Mouse (Mus musculus): ENCODE measurements at regions not wholly inside any gene's neighbourhood (a gene's known extent, or its start where the extent isn't known, plus 50 kb on each side); places are given as distances from the start of the nearest gene placed in this dataset.

DNA sequence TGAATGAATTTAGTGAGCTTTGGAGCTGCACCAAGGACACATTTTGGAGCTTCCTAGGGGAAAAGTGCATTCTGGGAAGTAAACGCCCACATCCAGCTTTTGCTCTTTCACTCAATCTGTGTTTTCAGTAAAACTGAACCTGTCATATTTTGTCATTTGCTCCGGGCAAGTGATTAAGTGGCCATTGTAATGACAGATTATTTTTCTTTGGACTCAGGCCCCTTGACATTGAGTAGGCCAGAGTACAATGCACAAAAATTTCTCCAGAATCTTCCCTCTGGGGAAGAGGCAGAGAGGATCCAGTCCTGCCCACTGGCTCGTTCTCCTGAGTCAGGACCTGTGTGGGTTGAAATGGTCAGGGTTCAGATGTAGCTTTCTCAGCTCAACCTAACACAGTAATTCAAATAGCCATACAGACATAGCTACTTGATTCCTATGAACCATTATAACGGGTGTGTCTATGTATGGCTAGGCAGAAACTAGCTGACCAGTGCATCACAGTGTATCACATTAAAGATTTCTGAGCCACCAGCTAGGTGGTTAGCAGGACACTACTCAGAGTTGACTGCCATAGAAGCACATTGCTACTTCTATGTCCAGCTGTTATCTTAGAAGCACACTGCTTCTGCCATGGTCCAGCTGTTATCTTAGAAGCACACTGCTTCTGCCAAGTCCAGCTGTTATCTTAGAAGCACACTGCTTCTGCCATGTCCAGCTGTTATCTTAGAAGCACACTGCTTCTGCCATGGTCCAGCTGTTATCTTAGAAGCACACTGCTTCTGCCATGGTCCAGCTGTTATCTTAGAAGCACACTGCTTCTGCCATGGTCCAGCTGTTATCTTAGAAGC, 129.9 kb downstream of the Mtx2 start:
- no peak overlapping the region for H3K9ac ChIP-seq (ENCODE audit: low read depth, low read length)
- H3K4me2 ChIP-seq (ENCODE audit: low read depth, low read length): no peak overlapping the region
- H3K27me3 ChIP-seq (ENCODE audit: control insufficient read depth, insufficient read depth, low read depth, low read length): no peaks in the 10 kb centered on the region
- H3K36me3 ChIP-seq (ENCODE audit: control insufficient read depth, insufficient read depth): no peaks in the 10 kb centered on the region
- no peaks in the 10 kb centered on the region for H3K9me3 ChIP-seq (replicated peaks; ENCODE audit: control insufficient read depth, low read length)
- H3K4me1 ChIP-seq (ENCODE audit: control insufficient read depth, low read depth, low read length): no peaks in the 10 kb centered on the region
- no peak for ATAC-seq (ENCODE audit: low read depth)
- no peak overlapping the region for H3K4me3 ChIP-seq (ENCODE audit: low read depth, low read length)
- H3K27ac ChIP-seq (ENCODE audit: low read length): no peak overlapping the region
- 66% methylated on average over 4 of the region's 4 CpGs for WGBS (ENCODE audit: insufficient replicate concordance)

DNA sequence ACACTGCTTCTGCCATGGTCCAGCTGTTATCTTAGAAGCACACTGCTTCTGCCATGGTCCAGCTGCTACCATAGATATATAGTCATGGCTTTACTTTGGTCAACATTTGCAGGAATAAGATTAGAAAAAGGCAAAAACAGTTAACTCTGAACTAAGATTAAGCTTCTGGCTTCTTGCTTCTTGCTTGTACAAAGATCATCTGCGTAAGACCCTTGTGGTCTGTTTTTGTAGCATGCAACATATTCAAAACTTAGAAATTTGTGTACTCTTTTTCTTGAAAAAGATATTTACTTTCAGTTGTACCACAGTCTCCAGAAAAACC, 130.5 kb downstream of the Mtx2 start:
- Histone ChIP-seq H3K36me3 (ENCODE audit: control insufficient read depth, insufficient read depth) (no peaks in the 10 kb centered on the region), H3K4me2 (ENCODE audit: low read depth, low read length) (no peak overlapping the region), H3K9ac (ENCODE audit: low read depth, low read length) (no peak overlapping the region), H3K9me3 (replicated peaks; ENCODE audit: control insufficient read depth, low read length) (no peaks in the 10 kb centered on the region), H3K4me3 (ENCODE audit: low read depth, low read length) (no peak overlapping the region), H3K27ac (ENCODE audit: low read length) (no peak overlapping the region), H3K27me3 (ENCODE audit: control insufficient read depth, insufficient read depth, low read depth, low read length) (no peaks in the 10 kb centered on the region), H3K4me1 (ENCODE audit: control insufficient read depth, low read depth, low read length) (no peaks in the 10 kb centered on the region)
- 65% methylated on average over 1 of the region's 1 CpGs for WGBS (ENCODE audit: insufficient replicate concordance)
- ATAC-seq (ENCODE audit: low read depth): no peak

DNA sequence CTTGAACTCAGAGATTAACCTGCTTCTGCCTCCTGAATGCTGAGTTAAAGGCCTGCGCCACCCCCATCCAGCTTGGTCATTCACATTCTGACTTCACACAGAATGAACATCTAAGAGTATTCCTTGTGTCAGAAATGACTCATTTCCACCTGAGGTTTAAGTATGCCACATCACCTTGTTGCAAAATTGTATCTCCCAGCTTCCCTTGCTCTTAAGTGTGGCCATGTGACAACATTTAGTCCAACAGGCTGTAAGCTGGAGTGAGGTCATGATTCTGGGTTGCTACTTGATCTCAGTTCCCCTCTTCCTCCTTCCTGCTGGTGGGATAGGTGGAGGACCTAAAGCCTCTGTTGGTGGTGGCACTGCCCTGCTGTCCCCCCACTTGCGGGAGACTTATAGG, 131.0 kb downstream of the Mtx2 start:
- ATAC-seq (ENCODE audit: low read depth): no peak
- Histone ChIP-seq H3K4me1 (ENCODE audit: control insufficient read depth, low read depth, low read length) (no peaks in the 10 kb centered on the region), H3K27ac (ENCODE audit: low read length) (no peak overlapping the region), H3K9me3 (replicated peaks; ENCODE audit: control insufficient read depth, low read length) (no peaks in the 10 kb centered on the region), H3K4me2 (ENCODE audit: low read depth, low read length) (no peak overlapping the region), H3K27me3 (ENCODE audit: control insufficient read depth, insufficient read depth, low read depth, low read length) (no peaks in the 10 kb centered on the region), H3K9ac (ENCODE audit: low read depth, low read length) (no peak overlapping the region), H3K36me3 (ENCODE audit: control insufficient read depth, insufficient read depth) (no peaks in the 10 kb centered on the region), H3K4me3 (ENCODE audit: low read depth, low read length) (no peak overlapping the region)
- 81% methylated on average over 2 of the region's 2 CpGs for WGBS (ENCODE audit: insufficient replicate concordance)

DNA sequence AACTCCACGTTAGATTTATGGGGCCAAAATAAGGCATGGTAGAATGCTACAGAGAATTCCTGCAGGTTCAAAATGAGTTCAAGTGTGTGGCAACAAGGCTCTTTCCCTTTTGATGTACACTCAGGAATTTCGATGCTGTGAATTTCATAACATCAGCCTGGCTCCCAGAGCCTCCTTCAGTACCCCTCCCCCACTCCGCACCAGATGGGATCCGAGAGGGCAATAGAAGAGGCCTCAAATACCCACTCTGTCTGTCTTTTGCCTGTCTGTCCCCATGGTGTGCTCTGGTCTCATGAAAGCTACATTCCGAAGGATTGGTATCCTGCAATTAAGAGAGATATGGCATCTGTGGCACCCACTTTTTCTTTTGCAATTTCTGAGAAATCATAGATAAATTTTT, 134.3 kb downstream of the Mtx2 start:
- no peak for ATAC-seq (ENCODE audit: low read depth)
- WGBS (ENCODE audit: insufficient replicate concordance): 53% methylated on average over 5 of the region's 5 CpGs
- Histone ChIP-seq H3K36me3 (ENCODE audit: control insufficient read depth, insufficient read depth) (no peaks in the 10 kb centered on the region), H3K27ac (ENCODE audit: low read length) (no peak overlapping the region), H3K9me3 (replicated peaks; ENCODE audit: control insufficient read depth, low read length) (no peaks in the 10 kb centered on the region), H3K27me3 (ENCODE audit: control insufficient read depth, insufficient read depth, low read depth, low read length) (no peaks in the 10 kb centered on the region), H3K9ac (ENCODE audit: low read depth, low read length) (no peak overlapping the region), H3K4me3 (ENCODE audit: low read depth, low read length) (no peak overlapping the region), H3K4me2 (ENCODE audit: low read depth, low read length) (no peak overlapping the region), H3K4me1 (ENCODE audit: control insufficient read depth, low read depth, low read length) (no peaks in the 10 kb centered on the region)

DNA sequence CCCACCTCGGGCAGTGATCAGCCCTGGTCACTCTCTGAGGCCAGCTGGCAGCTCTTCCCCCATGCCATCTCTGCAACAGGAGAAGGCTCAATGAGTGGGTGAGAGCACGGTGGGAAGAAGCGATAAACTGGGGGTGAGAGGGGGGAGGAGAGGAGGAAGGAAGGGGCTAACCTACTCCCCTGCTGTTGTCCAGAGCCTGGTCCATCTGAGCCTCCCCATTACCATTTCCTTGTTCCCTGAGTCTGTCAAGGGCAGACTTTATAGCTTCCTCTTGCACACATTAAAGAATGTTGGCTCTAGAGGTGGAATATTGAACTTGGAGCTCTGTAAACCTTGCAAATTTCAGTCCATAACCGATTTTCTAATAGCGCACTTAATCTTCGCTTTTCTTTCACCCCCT, 136.8 kb downstream of the Mtx2 start:
- ATAC-seq (ENCODE audit: low read depth): no peak
- Histone ChIP-seq H3K27ac (ENCODE audit: low read length) (no peak overlapping the region), H3K4me2 (ENCODE audit: low read depth, low read length) (no peak overlapping the region), H3K9ac (ENCODE audit: low read depth, low read length) (no peak overlapping the region), H3K9me3 (replicated peaks; ENCODE audit: control insufficient read depth, low read length) (no peaks in the 10 kb centered on the region), H3K4me1 (ENCODE audit: control insufficient read depth, low read depth, low read length) (no peaks in the 10 kb centered on the region), H3K36me3 (ENCODE audit: control insufficient read depth, insufficient read depth) (no peaks in the 10 kb centered on the region), H3K4me3 (ENCODE audit: low read depth, low read length) (no peak overlapping the region), H3K27me3 (ENCODE audit: control insufficient read depth, insufficient read depth, low read depth, low read length) (peaks cover 10% of the 10 kb centered on the region)
- 54% methylated on average over 6 of the region's 6 CpGs for WGBS (ENCODE audit: insufficient replicate concordance)

DNA sequence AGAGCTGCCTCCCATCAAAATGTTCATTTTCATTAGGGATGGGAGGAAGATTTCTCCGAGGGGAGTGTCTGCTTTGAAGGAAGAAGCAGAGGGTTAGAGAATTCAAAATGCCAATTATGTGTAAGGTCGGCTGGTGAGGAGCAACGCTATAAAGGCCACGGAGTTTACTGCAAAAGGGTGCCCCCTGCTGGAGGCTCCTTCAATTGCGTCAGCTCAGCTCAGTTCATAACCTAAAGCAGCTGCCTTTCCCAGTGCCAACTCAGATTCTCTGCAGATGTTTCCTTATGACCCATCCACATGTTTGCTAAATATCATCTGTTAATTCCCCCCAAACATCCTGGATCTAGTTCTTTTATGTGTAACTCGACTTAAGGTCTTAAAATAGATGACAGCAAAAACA, 138.8 kb downstream of the Mtx2 start:
- H3K36me3 ChIP-seq (ENCODE audit: control insufficient read depth, insufficient read depth): no peaks in the 10 kb centered on the region
- H3K27me3 ChIP-seq (ENCODE audit: control insufficient read depth, insufficient read depth, low read depth, low read length): peaks cover 10% of the 10 kb centered on the region
- under 1% methylated on average over 6 of the region's 6 CpGs for WGBS (ENCODE audit: insufficient replicate concordance)
- no peak overlapping the region for H3K9ac ChIP-seq (ENCODE audit: low read depth, low read length)
- no peak overlapping the region for H3K27ac ChIP-seq (ENCODE audit: low read length)
- H3K9me3 ChIP-seq (replicated peaks; ENCODE audit: control insufficient read depth, low read length): no peaks in the 10 kb centered on the region
- H3K4me3 ChIP-seq (ENCODE audit: low read depth, low read length): no peak overlapping the region
- ATAC-seq (ENCODE audit: low read depth): no peak
- H3K4me2 ChIP-seq (ENCODE audit: low read depth, low read length): no peak overlapping the region
- H3K4me1 ChIP-seq (ENCODE audit: control insufficient read depth, low read depth, low read length): no peaks in the 10 kb centered on the region

DNA sequence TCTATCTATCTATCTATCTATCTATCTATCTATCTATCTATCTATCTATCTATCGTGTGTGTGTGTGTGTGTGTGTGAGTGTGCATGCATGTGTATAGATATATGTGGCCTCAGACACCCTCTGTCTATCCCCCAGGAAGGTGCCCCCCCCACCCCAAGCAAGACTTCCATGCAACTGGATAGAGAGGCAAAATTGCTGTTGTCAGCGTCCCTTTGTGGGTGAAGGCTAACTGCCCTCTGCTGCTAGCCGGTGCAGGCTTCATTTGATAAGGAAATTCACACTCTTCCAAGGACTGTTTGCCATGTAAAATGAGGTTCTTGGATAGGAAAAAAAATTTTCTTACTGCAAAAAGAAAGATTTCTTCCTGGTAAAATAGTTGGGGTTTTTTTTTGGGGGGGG, 139.4 kb downstream of the Mtx2 start:
- H3K4me3 ChIP-seq (ENCODE audit: low read depth, low read length): no peak overlapping the region

DNA sequence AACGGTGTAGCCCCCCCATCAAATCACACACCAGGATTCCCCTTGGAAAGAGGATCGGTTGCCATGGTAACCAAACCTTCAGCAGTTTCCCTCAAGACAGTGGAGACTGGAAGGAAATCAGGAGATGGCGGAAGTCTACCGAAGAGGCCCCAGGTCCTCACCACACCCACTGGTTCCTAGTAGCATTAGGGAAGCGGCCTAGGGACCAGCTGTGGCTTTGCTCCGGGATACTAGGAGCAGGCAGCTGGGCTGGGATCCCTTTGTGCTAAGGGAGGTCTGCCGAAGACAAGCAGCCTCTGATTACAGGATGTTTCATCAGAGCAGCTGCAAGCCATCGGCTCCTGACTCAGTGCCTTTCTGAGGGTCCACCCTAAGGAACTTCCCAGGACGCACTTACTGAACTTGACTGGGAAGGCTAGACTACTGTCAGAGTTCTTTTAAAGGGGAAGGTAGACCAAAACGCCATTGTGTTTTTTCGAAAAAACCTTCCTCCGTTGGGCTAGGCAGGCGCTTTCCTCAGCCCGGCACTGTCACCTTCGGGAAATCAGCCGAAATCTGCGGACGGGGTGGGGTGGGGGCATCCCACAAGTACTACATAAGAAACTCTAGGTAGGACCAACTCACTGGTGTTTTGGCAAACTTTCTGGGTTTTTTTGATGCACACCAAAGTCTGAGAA, 139.9 kb downstream of the Mtx2 start:
- H3K4me1 ChIP-seq (ENCODE audit: control insufficient read depth, low read depth, low read length): no peaks in the 10 kb centered on the region
- 32% methylated on average over 18 of the region's 18 CpGs for WGBS (ENCODE audit: insufficient replicate concordance)
- no peaks in the 10 kb centered on the region for H3K9me3 ChIP-seq (replicated peaks; ENCODE audit: control insufficient read depth, low read length)
- no peaks in the 10 kb centered on the region for H3K36me3 ChIP-seq (ENCODE audit: control insufficient read depth, insufficient read depth)
- no peak overlapping the region for H3K27ac ChIP-seq (ENCODE audit: low read length)
- no peak overlapping the region for H3K4me2 ChIP-seq (ENCODE audit: low read depth, low read length)
- no peak for ATAC-seq (ENCODE audit: low read depth)
- peaks cover 10% of the 10 kb centered on the region for H3K27me3 ChIP-seq (ENCODE audit: control insufficient read depth, insufficient read depth, low read depth, low read length)
- no peak overlapping the region for H3K4me3 ChIP-seq (ENCODE audit: low read depth, low read length)
- H3K9ac ChIP-seq (ENCODE audit: low read depth, low read length): no peak overlapping the region

More for the DNA sequence above, 139.4 kb downstream of the Mtx2 start:
- H3K27ac ChIP-seq (ENCODE audit: low read length): no peak overlapping the region
- no peaks in the 10 kb centered on the region for H3K4me1 ChIP-seq (ENCODE audit: control insufficient read depth, low read depth, low read length)
- H3K27me3 ChIP-seq (ENCODE audit: control insufficient read depth, insufficient read depth, low read depth, low read length): peaks cover 10% of the 10 kb centered on the region
- H3K9ac ChIP-seq (ENCODE audit: low read depth, low read length): no peak overlapping the region
- no peaks in the 10 kb centered on the region for H3K36me3 ChIP-seq (ENCODE audit: control insufficient read depth, insufficient read depth)
- no peak overlapping the region for H3K4me2 ChIP-seq (ENCODE audit: low read depth, low read length)
- WGBS (ENCODE audit: insufficient replicate concordance): 24% methylated on average over 3 of the region's 3 CpGs
- no peak for ATAC-seq (ENCODE audit: low read depth)
- H3K9me3 ChIP-seq (replicated peaks; ENCODE audit: control insufficient read depth, low read length): no peaks in the 10 kb centered on the region

DNA sequence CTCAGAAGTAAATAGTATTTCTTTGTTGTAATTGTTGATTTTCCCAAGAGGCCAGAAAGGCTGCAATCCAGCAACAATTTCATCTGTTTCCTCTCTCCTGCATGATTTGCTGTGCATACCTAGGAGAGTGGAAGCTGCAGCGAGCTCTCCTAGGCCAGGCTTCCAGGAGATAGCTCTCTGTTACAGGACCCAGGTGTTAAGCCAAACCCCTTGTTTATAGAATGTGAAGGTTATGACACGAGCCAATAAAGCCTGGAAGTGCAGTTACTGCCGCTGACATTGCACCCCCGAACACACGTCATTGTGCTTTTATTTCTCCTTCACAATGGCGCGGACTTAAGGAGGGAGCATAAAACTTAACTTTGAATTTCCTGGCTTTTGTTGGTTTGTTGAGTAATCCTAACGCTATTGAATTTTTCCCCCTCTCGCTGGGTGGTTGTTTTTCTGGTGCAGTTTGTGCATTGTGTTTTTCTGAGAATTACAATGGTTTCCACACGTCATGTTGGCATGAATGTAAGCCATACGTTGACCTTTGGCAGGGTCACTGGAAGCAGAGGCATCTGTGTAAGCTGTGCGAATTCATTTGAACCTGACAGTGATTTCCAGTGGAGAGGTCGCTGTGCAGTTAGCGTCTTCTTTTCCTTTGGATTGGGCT, 145.1 kb downstream of the Mtx2 start:
- Histone ChIP-seq H3K9ac (ENCODE audit: low read depth, low read length) (no peak overlapping the region), H3K4me2 (ENCODE audit: low read depth, low read length) (no peak overlapping the region), H3K27me3 (ENCODE audit: control insufficient read depth, insufficient read depth, low read depth, low read length) (peaks cover 4% of the 10 kb centered on the region), H3K36me3 (ENCODE audit: control insufficient read depth, insufficient read depth) (no peaks in the 10 kb centered on the region), H3K4me1 (ENCODE audit: control insufficient read depth, low read depth, low read length) (no peaks in the 10 kb centered on the region), H3K27ac (ENCODE audit: low read length) (no peak overlapping the region), H3K4me3 (ENCODE audit: low read depth, low read length) (no peak overlapping the region), H3K9me3 (replicated peaks; ENCODE audit: control insufficient read depth, low read length) (no peaks in the 10 kb centered on the region)
- 43% methylated on average over 14 of the region's 14 CpGs for WGBS (ENCODE audit: insufficient replicate concordance)
- ATAC-seq (ENCODE audit: low read depth): no peak
